Mouse (Mus musculus) NIH3T3 (cell line): ENCODE results near the gene Rassf3.

Source experiments
- DNase-seq: peaks from one replicate; pipeline ENCODE4 v3.0.0-alpha.2; 2012; ENCODE audit warnings: low read depth

Gene Rassf3

GRCm38 (mm10) chr10:121476190-121476967, at the start of gene Rassf3:
Gene Rassf3 (minus strand): TSS chr10:121476347.
- peak; percentile 99 for DNase-seq

GRCm38 (mm10) chr10:121520923-121521585, 44.9 kb upstream of the Rassf3 start:
- peak; percentile 34 for DNase-seq

- no peak for DNase-seq
These were observed 43.6 kb upstream of the Rassf3 start for GRCm38 (mm10) chr10:121519710-121520109.

- peak; percentile 91 for DNase-seq
These were observed 40.0 kb upstream of the Rassf3 start for GRCm38 (mm10) chr10:121516008-121516600.

- no peak for DNase-seq
These were observed 33.9 kb upstream of the Rassf3 start for GRCm38 (mm10) chr10:121509751-121510643.

GRCm38 (mm10) chr10:121507755-121508544, 31.8 kb upstream of the Rassf3 start:
- DNase-seq, result peak; percentile 18

- DNase-seq, result peak; percentile 51
These were observed 30.8 kb upstream of the Rassf3 start for GRCm38 (mm10) chr10:121506731-121507583.

GRCm38 (mm10) chr10:121505929-121506328, 29.8 kb upstream of the Rassf3 start:
- no peak for DNase-seq

- DNase-seq, result peak; percentile 37
These were observed 29.1 kb upstream of the Rassf3 start for GRCm38 (mm10) chr10:121504973-121505911.

GRCm38 (mm10) chr10:121501160-121501559, 25.0 kb upstream of the Rassf3 start:
- no peak for DNase-seq

- peak; percentile 18 for DNase-seq
These were observed 23.9 kb upstream of the Rassf3 start for GRCm38 (mm10) chr10:121500034-121500433.

- peak; percentile 17 for DNase-seq
These were observed 22.9 kb upstream of the Rassf3 start for GRCm38 (mm10) chr10:121499063-121499462.

- peak; percentile 47 for DNase-seq
These were observed 22.3 kb upstream of the Rassf3 start for GRCm38 (mm10) chr10:121498481-121498904.

- DNase-seq, result no peak
These were observed 21.8 kb upstream of the Rassf3 start for GRCm38 (mm10) chr10:121497968-121498367.

GRCm38 (mm10) chr10:121496616-121497015, 20.5 kb upstream of the Rassf3 start:
- DNase-seq, result no peak

GRCm38 (mm10) chr10:121494163-121494425, 17.9 kb upstream of the Rassf3 start:
- DNase-seq, result no peak

GRCm38 (mm10) chr10:121493374-121494162, 17.4 kb upstream of the Rassf3 start:
- DNase-seq, result no peak

- no peak for DNase-seq
These were observed 16.6 kb upstream of the Rassf3 start for GRCm38 (mm10) chr10:121492608-121493315.
